Mouse (Mus musculus) myocyte (in vitro differentiated cells): Measurements from ENCODE around the gene Eml6. TPM values are rescaled to one million over a fixed set of nuclear protein-coding genes. Genes with fewer than 3 reads are reported as not detected.
A peak's percentile ranks its signal among the peaks of the same experiment; 100 is the strongest.

ENCODE experiments used
- H3K27me3 ChIP-seq: one replicate; pipeline ENCODE4 v1.6.1; 2011; ENCODE audit not compliant: control insufficient read depth, insufficient read depth, insufficient read length
- H3K36me3 ChIP-seq: one replicate; pipeline ENCODE4 v1.6.1; 2011; ENCODE audit not compliant: control insufficient read depth, insufficient read depth
- H3K4me2 ChIP-seq: one replicate; pipeline ENCODE4 v1.6.1; 2011; ENCODE audit warnings: low read depth, control low read depth
- H3K4me3 ChIP-seq: one replicate; pipeline ENCODE4 v1.5.1; 2011; ENCODE audit warnings: mild to moderate bottlenecking, control low read depth, moderate library complexity
- H3K79me2 ChIP-seq: one replicate; pipeline ENCODE4 v1.6.1; 2011; ENCODE audit not compliant: control insufficient read depth, insufficient read depth
- H3ac ChIP-seq: one replicate; pipeline ENCODE4 v1.6.1; 2011; ENCODE audit not compliant: control insufficient read depth, insufficient read length
- CEBPB ChIP-seq: IDR thresholded peaks from 2 replicates; pipeline ENCODE4 v1.6.1; 2011; ENCODE audit warnings: mild to moderate bottlenecking, moderate library complexity; ENCODE audit not compliant: poor library complexity, insufficient read depth, severe bottlenecking
- E2F4 ChIP-seq: IDR thresholded peaks from one replicate; pipeline ENCODE4 v1.6.1; 2011; ENCODE audit warnings: mild to moderate bottlenecking, control low read depth, moderate library complexity; ENCODE audit not compliant: insufficient read depth
- MAX ChIP-seq: IDR thresholded peaks from one replicate; pipeline ENCODE4 v1.6.1; 2011; ENCODE audit warnings: low read depth, mild to moderate bottlenecking, control low read depth
- MYOD1 ChIP-seq, 3 experiments: IDR thresholded peaks; one replicate each; pipeline ENCODE4 v1.6.1; 2011; ENCODE audit warnings: control low read depth in 2 of 3, low read depth in 2 of 3, mild to moderate bottlenecking in 2 of 3, moderate library complexity in 1 of 3; ENCODE audit not compliant: insufficient read length in 2 of 3, control insufficient read depth in 1 of 3
- MYOG ChIP-seq, 3 experiments: IDR thresholded peaks; one replicate each; pipeline ENCODE4 v1.6.1; 2011; ENCODE audit warnings: control low read depth in 2 of 3, low read depth in 2 of 3, mild to moderate bottlenecking in 2 of 3; ENCODE audit not compliant: insufficient read length in 2 of 3, control insufficient read depth in 1 of 3, insufficient read depth in 1 of 3
- POLR2A ChIP-seq: IDR thresholded peaks from one replicate; pipeline ENCODE4 v1.6.1; 2011; ENCODE audit warnings: low read depth, mild to moderate bottlenecking, control low read depth, moderate library complexity; ENCODE audit not compliant: insufficient read length
- POLR2AphosphoS2 ChIP-seq: IDR thresholded peaks from one replicate; pipeline ENCODE4 v1.6.1; 2011; ENCODE audit warnings: low read depth, control low read depth; ENCODE audit not compliant: insufficient read length
- REST ChIP-seq: IDR thresholded peaks from one replicate; pipeline ENCODE4 v1.6.1; 2011; ENCODE audit warnings: mild to moderate bottlenecking, control low read depth, moderate library complexity; ENCODE audit not compliant: insufficient read depth, insufficient read length
- SRF ChIP-seq: IDR thresholded peaks from one replicate; pipeline ENCODE4 v1.6.1; 2011; ENCODE audit warnings: low read depth; ENCODE audit not compliant: control insufficient read depth, insufficient read length
- TCF12 ChIP-seq: IDR thresholded peaks from one replicate; pipeline ENCODE4 v1.6.1; 2011; ENCODE audit warnings: mild to moderate bottlenecking, control low read depth; ENCODE audit not compliant: poor library complexity, insufficient read depth, severe bottlenecking
- TCF3 ChIP-seq: IDR thresholded peaks from one replicate; pipeline ENCODE4 v1.6.1; 2011; ENCODE audit warnings: low read depth, control low read depth; ENCODE audit not compliant: insufficient read length
- USF1 ChIP-seq: IDR thresholded peaks from one replicate; pipeline ENCODE4 v1.6.1; 2011; ENCODE audit warnings: low read depth, mild to moderate bottlenecking, control low read depth, moderate library complexity
- polyA plus RNA-seq: library from polyadenylated mRNA; unstranded; fragments of >200 nt; fragmentation: generic; extraction: Trizol; gene quantifications from one replicate; pipeline ENCODE4 v1.2.1, GENCODE M21; 2012; ENCODE audit warnings: missing spikeins

Eml6 gene
- polyA plus RNA-seq, 1 experiment, result 0.41 TPM

DNA sequence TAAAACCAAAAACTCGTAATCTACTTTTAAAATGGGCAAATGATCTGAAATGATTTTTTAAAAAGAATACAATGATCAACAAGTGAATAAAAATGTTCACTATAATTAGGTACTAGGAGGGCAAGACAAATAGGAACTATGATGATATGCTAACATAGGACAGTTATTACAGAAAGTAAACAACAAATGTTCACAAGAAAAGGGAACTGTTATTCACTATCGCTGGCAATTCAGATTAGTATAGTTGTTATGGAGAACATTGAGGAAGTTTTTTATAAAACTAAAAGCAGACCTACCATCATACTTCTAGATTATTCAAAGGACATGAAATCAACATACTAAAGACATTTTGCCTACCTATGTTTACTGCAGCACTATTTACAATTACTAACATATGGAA, 155.7 kb downstream of the Eml6 start:
- no peaks in the 10 kb centered on the region for H3K79me2 ChIP-seq
- H3ac ChIP-seq, result no peak overlapping the region
- H3K36me3 ChIP-seq, result no peaks in the 10 kb centered on the region
- no peak overlapping the region for H3K4me2 ChIP-seq
- H3K4me3 ChIP-seq, result no peak overlapping the region
- TF ChIP-seq E2F4, result no peak
- no peak for TF ChIP-seq MYOG (IDR thresholded peaks at IDR 0.05; ENCODE audit: control insufficient read depth in 1 of 3, insufficient read depth in 1 of 3, insufficient read length in 2 of 3, low read depth in 2 of 3)
- TF ChIP-seq MYOD1 (IDR thresholded peaks at IDR 0.05; ENCODE audit: control insufficient read depth in 1 of 3, insufficient read length in 2 of 3, low read depth in 2 of 3), result no peak
- TF ChIP-seq CEBPB, result no peak
- TF ChIP-seq POLR2AphosphoS2, result no peak
- no peak for TF ChIP-seq SRF
- H3K27me3 ChIP-seq, result no peaks in the 10 kb centered on the region

DNA sequence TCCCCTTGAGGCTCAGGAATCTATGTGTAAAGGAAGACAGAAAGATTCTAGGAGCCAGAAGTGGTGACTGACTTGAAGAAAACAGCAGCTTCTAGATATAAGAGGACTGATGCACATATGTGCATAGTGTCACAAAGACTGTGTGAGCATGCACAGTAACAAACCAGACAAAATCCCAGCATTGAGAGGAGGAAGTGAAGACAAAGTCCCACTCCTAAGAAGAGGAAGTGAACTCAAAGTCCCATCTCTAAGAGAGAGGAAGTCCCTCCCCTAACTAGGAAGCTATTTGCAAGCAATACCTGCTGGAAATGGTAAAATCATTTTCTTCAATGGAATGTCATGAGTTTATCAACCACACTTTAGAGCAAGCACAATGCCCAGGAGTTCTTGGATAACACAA, 161.6 kb downstream of the Eml6 start:
- Histone ChIP-seq H3K4me2 (no peak overlapping the region), H3K79me2 (no peaks in the 10 kb centered on the region), H3K27me3 (no peaks in the 10 kb centered on the region), H3K4me3 (no peak overlapping the region), H3ac (no peak overlapping the region), H3K36me3 (no peaks in the 10 kb centered on the region)
- no peak for TF ChIP-seq E2F4
- no peak for TF ChIP-seq SRF
- TF ChIP-seq POLR2A, result no peak
- TF ChIP-seq POLR2AphosphoS2, result no peak

- H3K36me3 ChIP-seq, result no peaks in the 10 kb centered on the region
- no peak for TF ChIP-seq REST
- TF ChIP-seq E2F4, result no peak
- TF ChIP-seq TCF12, result no peak
- TF ChIP-seq MAX, result no peak
- TF ChIP-seq USF1, result no peak
- TF ChIP-seq POLR2A, result no peak
- no peak for TF ChIP-seq TCF3
- TF ChIP-seq MYOG (IDR thresholded peaks at IDR 0.05; ENCODE audit: control insufficient read depth in 1 of 3, insufficient read depth in 1 of 3, insufficient read length in 2 of 3, low read depth in 2 of 3), result no peak
- peak overlapping the region; percentile 36 for H3K4me2 ChIP-seq
- H3K4me3 ChIP-seq, result no peak overlapping the region
- H3K79me2 ChIP-seq, result no peaks in the 10 kb centered on the region
- no peak overlapping the region for H3ac ChIP-seq
- H3K27me3 ChIP-seq, result no peaks in the 10 kb centered on the region
These were observed 164.0 kb downstream of the Eml6 start for GRCm38 (mm10) chr11:29861750-29862397.

DNA sequence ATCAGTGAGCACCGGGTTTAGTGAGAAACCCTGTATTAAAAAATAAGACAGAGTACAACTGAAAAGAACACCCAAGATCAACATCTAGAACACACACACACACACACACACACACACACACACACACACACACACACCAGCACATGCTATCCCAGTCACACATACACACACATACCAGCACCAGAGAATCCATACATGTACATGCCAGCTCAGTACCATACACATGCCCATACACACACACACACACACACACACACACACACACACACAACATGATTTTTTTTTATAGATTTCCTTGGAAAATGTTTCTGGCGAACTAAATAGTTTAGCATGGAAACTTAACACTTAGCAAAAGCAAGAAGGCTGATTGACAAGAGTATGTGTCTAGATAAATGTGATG, 164.8 kb downstream of the Eml6 start:
- no peak for TF ChIP-seq MYOG (IDR thresholded peaks at IDR 0.05; ENCODE audit: control insufficient read depth in 1 of 3, insufficient read depth in 1 of 3, insufficient read length in 2 of 3, low read depth in 2 of 3)
- no peak for TF ChIP-seq MYOD1 (IDR thresholded peaks at IDR 0.05; ENCODE audit: control insufficient read depth in 1 of 3, insufficient read length in 2 of 3, low read depth in 2 of 3)
- no peak for TF ChIP-seq REST
- TF ChIP-seq POLR2A, result no peak
- no peak for TF ChIP-seq MAX
- no peak for TF ChIP-seq TCF3
- TF ChIP-seq CEBPB, result no peak
- no peak for TF ChIP-seq E2F4
- TF ChIP-seq POLR2AphosphoS2, result no peak
- TF ChIP-seq USF1, result no peak
- TF ChIP-seq TCF12, result no peak
- no peak for TF ChIP-seq SRF
- H3K4me3 ChIP-seq, result no peak overlapping the region

GRCm38 (mm10) chr11:29840606-29841227, 185.1 kb downstream of the Eml6 start:
- H3K27me3 ChIP-seq, result no peaks in the 10 kb centered on the region
- H3K36me3 ChIP-seq, result no peaks in the 10 kb centered on the region
- no peak overlapping the region for H3ac ChIP-seq
- H3K79me2 ChIP-seq, result no peaks in the 10 kb centered on the region
- TF ChIP-seq MYOG (IDR thresholded peaks at IDR 0.05; ENCODE audit: control insufficient read depth in 1 of 3, insufficient read depth in 1 of 3, insufficient read length in 2 of 3, low read depth in 2 of 3) (no peak), POLR2AphosphoS2 (no peak), MYOD1 (IDR thresholded peaks at IDR 0.05; ENCODE audit: control insufficient read depth in 1 of 3, insufficient read length in 2 of 3, low read depth in 2 of 3) (no peak), SRF (no peak), POLR2A (no peak), TCF12 (no peak), MAX (no peak), USF1 (no peak), E2F4 (no peak), CEBPB (no peak), TCF3 (no peak), REST (no peak)
- H3K4me3 ChIP-seq, result no peak overlapping the region
- no peak overlapping the region for H3K4me2 ChIP-seq

More for the DNA sequence above, 164.8 kb downstream of the Eml6 start:
- Histone ChIP-seq H3ac (no peak overlapping the region), H3K36me3 (no peaks in the 10 kb centered on the region), H3K27me3 (no peaks in the 10 kb centered on the region), H3K4me2 (no peak overlapping the region), H3K79me2 (no peaks in the 10 kb centered on the region)
